Mouse (Mus musculus): ENCODE results near the gene Pole2.
A peak's percentile ranks its signal among the peaks of the same experiment; 100 is the strongest.

Pole2 gene

GRCm38 (mm10) chr12:69227776-69228466 lies at the start of gene Pole2:
Gene Pole2, minus strand, starts transcription at chr12:69228195.
- peak; percentile 94 for DNase-seq

DNA sequence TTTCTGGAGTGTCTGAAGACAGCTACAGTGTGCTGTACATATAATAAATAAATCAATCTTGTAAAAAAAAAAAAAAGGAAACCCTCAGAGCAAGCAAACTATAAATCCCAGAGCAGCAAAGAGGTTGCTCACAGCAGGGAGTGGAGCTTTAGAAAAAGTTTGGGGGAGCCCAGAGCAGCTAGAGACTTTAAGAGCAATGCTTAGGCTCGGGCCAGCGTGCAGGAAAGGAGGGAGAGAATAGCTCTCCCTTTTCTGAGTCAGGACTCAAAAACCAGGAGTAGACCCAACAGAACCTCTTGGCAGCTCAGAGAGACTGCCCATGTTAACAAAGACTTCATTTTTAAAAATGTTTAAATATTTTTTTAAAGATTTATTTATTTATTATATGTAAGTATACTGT lies 41.0 kb upstream of the Pole2 start:
- no peak for DNase-seq

DNA sequence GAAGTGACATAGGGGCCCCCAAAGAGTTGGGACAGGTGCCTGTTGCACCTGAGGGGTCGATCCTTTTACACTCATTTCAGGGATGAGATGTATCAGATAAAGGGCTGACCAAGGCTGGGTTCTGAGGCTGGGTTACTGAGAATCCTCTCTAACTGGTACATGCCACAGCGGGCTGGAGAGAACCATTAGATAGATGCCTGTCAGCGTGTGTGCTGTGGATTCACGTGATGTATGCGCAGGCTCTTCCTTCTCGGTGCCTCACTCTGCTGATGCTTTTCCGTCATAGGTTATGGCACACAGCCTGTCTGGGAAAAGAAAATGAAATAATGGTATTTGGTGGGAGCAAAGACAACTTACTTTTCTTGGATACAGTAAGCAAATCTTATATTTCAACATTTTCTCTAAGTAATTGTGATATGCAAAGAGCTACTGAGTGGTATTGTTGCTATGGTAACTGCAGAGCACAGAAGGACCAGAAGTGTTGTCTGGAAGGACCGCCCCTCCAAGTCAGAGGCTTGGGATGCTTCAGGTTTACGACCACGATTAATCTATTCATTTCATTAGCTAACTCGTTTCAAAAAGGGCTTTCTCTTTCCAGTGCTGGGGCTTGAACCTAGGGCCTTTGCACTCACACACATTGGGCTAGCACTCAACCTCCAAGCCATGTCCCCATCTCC lies 40.1 kb upstream of the Pole2 start:
- DNase-seq, result no peak

DNA sequence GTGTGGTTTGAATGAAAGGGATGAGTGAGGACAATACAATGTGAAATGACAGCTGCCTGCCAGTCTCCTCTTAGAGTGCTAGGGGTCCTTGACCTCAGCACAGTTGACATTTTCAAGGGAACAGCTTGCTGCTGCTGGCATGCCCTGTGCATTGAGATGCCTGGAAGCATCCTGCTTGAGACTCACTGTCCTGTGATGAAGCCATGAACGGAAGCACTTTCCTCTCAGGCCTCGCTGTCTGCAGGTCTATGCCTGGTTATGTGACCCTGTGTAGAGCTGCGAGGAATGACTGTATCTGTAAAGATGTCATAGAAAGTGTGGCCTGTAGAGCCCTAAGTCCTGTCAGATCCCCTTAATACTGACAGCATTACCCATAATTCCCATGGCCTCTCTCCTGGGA lies 37.0 kb upstream of the Pole2 start:
- DNase-seq, result no peak

GRCm38 (mm10) chr12:69262251-69262650 lies 34.3 kb upstream of the Pole2 start:
- no peak for DNase-seq

DNA sequence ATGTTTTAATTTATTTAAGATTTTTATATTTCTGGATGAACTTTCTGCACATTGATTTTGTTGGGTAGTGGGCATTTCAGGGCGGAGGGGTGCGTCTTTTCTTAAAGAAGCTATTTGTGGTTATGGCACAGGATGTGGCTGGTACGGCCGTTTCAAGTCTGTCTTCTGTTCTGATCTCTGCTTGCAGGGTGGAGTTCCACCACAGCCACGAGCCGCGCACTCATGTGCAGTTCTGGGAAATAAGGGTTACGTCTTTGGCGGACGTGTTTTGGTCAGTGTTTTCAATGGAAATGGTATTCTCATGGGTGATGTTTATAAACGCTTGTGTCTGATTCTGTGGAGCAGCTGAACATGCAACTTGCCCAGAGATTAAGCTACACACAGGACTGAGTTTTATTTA lies 29.8 kb upstream of the Pole2 start:
- DNase-seq, result peak; percentile 69

DNA sequence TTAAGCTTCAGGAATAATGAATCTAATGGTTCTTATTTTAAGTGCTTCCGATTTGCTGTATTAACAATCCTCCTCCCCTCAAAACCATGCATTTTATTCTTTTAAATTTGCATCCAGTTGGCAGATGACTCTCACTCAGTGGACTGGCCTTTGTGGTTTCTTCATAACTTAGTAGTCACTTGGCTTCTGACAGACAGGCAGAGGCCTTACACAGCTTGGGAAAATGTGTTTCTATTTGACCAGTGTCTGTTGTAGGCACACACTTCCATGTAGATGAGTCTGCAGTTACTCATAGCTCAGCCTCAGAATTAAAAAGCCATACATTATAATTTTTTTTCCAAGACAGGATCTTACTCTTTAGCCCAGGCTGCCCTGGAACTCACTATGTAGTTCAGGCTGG lies 25.8 kb upstream of the Pole2 start:
- no peak for DNase-seq

DNA sequence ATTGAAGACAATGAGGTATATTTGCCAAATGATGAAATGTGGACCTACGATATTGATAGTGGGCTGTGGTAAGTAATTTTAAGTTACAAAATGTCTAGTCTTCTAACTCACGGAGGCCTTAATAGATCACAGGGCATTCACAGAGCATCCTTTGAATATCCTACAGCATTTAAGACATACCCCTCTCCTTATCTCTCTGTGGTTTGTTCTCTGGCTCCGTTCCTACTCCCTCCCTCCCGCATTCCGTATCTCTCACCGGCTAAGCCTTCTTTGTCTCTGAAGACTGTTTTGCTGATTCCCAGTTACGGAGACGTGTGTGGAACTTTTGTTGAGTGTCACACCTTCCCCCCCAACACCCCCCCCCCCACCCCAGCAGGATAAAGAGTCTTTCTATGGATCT lies 22.8 kb upstream of the Pole2 start:
- DNase-seq, result no peak

DNA sequence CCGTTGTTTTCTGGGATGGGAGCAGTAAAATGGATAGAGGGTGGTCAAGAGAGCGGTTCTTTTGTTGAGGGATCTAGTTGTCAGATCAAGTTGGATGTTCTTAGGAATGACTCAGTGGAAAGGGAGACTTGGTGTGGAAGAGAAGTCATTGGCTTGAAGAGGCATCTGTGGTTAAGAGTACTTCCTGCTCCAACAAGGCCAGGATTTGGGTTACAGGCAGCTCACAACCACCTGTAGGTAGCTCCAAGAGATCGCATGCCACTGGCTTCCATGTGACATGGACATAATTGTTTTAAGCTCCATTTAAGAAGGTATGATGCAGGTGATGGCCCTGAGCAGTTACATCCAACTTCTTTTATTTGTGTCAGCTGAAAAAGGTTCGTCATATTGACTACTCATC lies 21.8 kb upstream of the Pole2 start:
- DNase-seq, result no peak

DNA sequence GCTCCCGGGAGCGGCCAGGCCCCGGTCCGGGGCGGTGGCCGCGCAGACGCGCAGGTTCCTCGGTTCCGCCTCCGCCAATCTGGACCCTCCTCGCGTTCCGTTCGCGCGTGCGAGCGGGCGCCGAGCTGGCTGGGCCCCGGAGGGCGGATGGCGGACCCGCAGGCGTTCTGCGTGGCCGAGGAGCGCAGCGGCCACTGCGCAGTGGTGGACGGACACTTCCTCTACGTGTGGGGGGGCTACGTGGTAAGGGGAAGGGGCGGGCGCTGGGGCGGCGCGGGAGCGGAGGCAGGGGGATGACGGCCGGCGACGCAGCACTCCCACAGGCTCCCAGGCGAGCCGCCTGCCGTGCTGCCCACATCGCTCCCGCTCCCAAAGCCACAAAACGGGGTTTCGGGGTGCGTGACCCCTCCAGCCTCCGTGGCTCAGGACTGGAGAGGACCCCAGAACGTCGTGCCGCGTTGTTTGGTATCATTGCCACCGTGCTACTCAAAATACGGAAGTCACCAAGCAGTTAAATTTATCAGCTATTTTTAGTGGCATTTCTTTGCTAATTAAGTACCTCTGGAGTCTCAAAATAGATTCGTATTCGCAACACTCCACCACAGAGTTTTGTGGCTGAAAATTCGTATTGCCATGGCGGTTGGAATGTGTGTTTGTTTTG lies 13.9 kb upstream of the Pole2 start:
- peak; percentile 69 for DNase-seq

- DNase-seq, result no peak
Measured at GRCm38 (mm10) chr12:69241405-69241770, 13.4 kb upstream of the Pole2 start.

- DNase-seq, result no peak
Measured at GRCm38 (mm10) chr12:69240876-69241275, 12.9 kb upstream of the Pole2 start, which contains the start of gene Klhdc1. Gene Klhdc1, plus strand, starts transcription at chr12:69241176.

GRCm38 (mm10) chr12:69238284-69238683 lies 10.3 kb upstream of the Pole2 start:
- no peak for DNase-seq

GRCm38 (mm10) chr12:69235782-69236181 lies 7.8 kb upstream of the Pole2 start:
- no peak for DNase-seq

- DNase-seq, result peak; percentile 70
Measured at GRCm38 (mm10) chr12:69229251-69229650, 1.3 kb upstream of the Pole2 start.

GRCm38 (mm10) chr12:69220613-69221277 lies 7.2 kb downstream of the Pole2 start:
- no peak for DNase-seq

DNA sequence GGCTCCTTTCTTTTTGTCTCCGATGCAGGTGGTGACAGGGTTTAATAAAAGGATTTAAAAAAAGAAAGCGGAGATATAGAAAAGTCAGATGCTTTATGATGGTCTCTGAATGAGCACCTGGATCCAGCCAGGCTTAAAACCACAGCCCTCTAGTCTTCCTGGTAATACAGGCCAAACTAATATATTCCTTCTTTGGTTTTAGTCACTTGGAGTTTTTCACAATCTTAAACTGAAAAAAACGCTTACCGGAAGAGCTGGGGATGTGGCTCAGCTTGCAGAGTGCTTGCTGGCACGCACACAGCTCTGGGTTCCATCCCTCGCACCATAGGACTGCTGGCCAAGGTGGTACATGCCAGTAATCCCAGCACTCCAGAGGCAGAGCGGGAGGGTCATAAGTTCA lies 11.4 kb downstream of the Pole2 start:
- DNase-seq, result no peak

DNA sequence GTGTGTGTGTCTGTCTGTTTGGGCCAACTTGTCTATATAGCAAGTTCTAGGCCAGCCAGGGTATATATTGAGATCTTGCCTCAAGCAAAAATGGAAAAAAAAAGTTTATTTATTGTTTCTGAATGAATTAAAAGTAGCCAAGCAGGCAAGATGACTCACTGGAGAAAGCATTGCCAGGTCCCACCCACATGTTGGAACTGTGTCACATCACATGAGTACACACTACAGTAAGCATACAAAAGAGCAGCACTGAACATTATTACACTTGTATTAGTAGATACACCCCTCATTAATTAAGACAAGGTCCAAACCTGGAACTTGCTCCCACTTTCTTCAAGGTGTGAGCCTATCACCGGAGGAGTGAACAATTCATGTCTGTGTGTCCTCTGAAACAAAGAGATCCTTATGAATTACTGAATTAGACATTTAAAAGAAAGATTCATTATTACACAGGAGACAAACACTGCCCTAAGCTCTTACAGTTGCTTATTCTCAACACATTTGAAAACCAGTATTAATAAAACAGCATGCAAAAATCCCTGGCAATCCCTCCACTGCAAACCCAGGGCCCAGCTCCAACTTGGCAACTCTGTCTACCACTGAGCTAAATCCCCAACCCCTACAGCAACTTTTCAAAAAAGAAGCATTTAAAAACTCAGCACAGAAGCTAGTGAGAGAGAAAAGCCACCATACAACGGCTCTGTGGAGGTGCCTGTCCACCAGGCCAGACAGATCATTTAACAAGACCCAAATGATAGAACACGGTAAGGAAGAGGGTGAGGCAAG lies 12.8 kb downstream of the Pole2 start:
- no peak for DNase-seq

GRCm38 (mm10) chr12:69214393-69214792 lies 13.6 kb downstream of the Pole2 start:
- no peak for DNase-seq

- no peak for DNase-seq
Measured at GRCm38 (mm10) chr12:69213186-69213777, 14.7 kb downstream of the Pole2 start.

DNA sequence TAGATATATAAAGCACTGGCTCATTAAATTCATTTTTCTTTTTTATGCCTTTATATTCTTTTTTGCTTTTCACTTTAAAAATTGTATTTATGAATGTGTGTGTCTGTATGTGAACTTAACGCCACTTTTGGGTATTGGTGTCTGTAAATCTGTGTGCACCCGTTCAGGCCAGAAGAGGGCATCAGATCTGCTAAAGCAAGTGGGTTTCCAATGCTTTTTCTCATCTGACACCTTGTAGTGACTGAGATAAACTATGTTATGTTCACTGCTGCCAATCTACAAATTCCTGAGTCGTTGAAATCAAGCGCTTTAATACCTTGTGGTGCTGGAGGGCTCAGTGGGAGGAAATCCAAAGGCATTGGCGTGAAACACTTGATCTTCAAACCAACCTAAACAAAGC lies 16.9 kb downstream of the Pole2 start:
- peak; percentile 47 for DNase-seq

Data from thymus, postnatal 4 days (tissue).